Mouse (Mus musculus): ENCODE measurements around the gene Mpi.
A peak's percentile ranks its signal among the peaks of the same experiment; 100 is the strongest.

Mpi gene

GRCm38 (mm10) chr9:57552139-57552887, at the start of gene Mpi:
Gene Mpi (minus strand): TSS chr9:57552763.
- peak; percentile 82 for DNase-seq (ENCODE audit: low spot score)

DNA sequence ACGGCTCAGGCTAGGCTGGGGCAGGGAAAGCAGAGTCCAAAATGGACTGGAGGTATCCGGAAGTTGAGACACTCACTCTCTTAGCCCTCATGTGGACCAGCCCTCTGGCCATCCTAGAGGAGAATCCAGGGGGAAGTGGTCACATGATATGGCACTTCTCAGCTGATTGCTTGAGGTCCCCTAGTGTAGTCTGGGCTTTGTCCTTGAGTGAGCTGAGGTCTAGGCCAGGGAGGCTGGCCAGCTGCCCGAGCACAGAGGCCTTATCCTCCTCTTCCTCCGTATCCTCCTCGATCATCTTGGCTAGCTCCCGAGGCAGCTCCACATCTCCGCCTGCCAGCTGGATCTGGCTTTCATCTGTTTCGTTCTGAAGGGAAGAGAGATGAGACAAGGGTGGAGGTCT, 49.5 kb upstream of the Mpi start:
- no peak for DNase-seq (ENCODE audit: low spot score)

DNA sequence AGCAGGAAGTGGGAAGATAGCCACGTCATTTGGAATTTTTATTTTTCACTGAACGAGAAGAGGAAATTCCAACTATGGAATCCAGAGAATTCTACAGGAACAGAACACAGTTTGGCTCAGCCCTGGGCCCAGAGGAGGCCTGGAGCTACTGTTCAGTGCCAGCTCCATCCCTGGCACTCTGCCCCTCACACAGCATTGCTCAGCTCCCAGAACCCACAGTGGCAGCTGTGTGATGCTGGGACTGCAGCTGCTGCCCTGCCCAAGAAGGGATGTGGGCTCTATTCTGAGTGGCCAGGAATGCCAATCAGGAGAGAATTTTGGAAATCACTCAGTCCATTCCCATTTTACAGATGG, 48.8 kb upstream of the Mpi start:
- no peak for DNase-seq (ENCODE audit: low spot score)

- DNase-seq (ENCODE audit: low spot score) = no peak
These were observed 48.2 kb upstream of the Mpi start for GRCm38 (mm10) chr9:57600620-57601352.

DNA sequence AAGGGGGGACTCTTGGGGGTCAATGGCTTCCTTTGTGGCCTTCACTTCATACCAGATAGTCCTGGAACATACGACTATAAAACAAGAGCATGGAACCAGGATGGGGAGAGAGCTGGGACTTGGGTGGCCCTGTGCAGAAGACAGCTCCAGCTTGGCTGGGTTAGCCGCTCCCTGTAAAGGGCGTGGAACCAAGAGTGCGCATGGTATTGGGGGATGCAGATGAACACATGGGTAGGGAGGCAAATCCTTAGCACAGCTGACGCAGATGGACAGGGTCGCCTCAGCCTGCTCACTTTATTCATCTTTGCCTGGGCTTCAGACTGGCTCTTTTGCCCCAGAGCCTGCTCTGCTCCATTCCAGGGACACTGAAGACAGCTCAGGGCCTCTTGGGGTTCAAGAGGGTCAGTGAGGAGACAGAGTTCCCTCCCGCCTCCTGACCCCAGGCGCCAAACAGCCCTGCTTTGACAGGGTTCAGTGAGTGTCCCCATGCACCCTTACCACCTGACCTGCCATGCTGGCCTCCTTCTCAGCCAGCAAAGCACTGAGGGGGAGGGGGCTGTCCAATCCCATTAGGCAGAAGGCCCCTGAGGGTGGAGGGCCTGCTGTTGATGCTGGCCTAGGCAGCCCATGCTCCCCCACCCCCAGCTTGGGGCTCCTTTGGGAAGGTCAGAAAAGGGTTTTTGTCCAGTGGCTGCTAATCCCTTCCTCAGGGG, 46.4 kb upstream of the Mpi start:
- DNase-seq (ENCODE audit: low spot score) = no peak

GRCm38 (mm10) chr9:57597929-57598382, 45.4 kb upstream of the Mpi start:
- no peak for DNase-seq (ENCODE audit: low spot score)

- DNase-seq (ENCODE audit: low spot score) = no peak
These were observed 44.7 kb upstream of the Mpi start for GRCm38 (mm10) chr9:57597265-57597664.

DNA sequence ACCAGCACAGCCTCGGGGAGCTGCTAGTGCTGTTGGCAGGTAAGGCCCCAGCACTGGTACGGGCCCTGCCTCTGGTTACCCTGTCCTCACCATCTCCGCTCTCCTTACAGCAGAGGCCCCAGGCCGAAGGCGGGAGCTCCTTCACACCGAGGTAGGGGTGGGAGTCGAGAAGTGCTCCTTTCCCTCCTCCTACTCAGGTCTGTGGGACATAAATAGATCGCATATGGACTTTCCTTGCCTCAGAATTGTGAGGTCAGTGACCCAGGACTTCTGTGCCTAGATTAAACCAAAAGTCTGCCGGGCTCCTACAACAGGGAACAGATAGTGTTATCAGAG, 41.6 kb upstream of the Mpi start:
- no peak for DNase-seq (ENCODE audit: low spot score)

DNA sequence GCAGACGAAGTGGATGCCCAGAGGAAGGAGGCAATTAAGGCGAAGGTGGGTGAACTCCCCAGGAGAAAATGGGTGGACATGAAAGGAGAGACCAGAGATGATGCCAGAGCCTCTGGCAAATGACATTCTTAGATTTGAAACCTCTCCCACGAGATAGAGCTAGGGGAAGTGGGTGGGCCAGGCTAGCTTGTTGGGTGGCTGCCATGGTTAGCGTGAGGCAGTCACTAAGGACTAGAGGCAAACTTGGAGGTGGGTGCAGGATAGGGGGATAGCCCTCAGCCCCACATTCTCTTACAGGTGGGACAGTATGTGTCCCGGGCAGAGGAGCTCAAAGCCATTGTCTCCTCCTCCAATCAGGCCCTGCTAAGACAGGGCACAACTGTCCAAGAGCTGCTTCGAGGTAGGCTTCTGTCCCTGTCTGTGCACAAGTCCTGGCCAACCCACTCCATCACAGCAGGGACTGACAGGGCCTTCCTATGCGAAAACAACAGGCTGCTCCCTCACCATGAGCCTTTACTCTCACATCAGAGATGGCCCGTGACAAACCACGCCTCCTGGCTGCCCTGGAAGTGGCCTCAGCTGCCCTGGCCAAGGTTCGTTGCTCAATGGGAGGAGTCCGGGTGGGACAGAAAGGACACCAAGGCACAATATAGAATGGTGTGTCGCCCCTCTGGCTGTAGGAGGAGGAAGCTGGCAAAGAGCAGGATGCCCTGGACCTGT, 41.1 kb upstream of the Mpi start:
- no peak for DNase-seq (ENCODE audit: low spot score)

- no peak for DNase-seq (ENCODE audit: low spot score)
These were observed 38.2 kb upstream of the Mpi start for GRCm38 (mm10) chr9:57590726-57591125.

DNA sequence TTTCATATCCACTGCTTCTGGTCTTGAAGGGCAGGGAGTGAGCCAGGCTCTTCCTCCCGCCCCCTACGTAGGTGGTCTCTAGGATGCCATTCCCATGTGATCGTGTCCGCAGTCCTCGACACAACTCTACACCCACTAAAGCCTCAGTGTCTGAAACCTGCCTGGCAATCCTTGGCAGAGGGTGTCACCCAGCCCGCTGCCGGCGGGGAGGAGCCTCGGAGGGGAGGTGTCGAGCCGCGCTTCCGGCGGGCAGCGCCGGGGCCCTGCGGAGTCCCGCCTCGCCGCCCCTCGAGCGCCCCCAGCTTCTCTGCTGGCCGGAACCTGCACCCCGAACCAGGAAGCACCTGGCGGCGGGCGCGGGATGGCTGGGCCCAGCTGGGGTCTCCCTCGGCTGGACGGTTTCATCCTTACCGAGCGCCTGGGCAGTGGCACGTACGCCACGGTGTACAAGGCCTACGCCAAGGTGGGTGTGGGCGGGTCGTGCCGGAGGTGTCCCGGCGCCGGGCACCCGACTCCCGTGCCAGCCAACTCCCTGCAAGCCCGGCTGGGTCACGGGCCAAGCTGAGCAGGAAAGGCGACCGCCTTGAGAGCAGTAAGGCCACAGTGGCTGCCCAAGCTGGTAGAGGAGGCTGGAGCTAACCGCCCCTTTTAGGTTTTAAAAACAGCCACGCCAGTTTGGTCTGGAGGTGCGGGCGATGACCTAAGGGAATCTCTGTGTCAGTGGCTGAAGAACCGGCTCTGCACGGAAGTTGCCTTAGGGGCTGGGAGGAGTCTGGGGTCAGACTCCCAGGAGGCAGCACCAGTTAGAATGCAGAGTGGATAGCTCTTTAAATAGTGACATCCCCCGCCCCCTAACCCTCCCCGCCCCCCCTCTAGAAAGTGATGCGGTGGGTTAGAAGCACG, 36.9 kb upstream of the Mpi start, which contains the start of gene Ulk3:
Gene Ulk3, plus strand, starts transcription at position 229 of the 903 bp plus-strand sequence.
- peak; percentile 85 for DNase-seq (ENCODE audit: low spot score)

DNA sequence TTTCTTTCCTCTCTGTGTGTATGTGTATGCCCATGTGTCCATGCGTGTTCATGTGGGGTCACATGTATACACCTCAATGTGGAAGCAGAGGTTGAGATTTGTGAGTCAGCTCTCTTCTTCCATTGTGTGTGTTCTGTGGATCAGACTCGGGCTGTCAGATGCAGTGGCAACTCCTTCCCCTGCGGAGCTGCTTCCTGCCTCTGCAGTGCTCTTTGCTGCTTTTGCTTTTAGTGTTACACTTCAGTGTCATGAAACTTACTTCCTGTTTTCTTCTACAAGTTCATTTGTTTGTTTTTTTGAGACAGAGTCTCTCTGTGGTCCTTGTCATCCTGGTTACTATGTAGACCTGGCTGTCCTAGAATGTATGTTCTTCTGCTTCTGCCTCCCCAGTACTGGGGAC, 32.4 kb upstream of the Mpi start:
- DNase-seq (ENCODE audit: low spot score) = no peak

DNA sequence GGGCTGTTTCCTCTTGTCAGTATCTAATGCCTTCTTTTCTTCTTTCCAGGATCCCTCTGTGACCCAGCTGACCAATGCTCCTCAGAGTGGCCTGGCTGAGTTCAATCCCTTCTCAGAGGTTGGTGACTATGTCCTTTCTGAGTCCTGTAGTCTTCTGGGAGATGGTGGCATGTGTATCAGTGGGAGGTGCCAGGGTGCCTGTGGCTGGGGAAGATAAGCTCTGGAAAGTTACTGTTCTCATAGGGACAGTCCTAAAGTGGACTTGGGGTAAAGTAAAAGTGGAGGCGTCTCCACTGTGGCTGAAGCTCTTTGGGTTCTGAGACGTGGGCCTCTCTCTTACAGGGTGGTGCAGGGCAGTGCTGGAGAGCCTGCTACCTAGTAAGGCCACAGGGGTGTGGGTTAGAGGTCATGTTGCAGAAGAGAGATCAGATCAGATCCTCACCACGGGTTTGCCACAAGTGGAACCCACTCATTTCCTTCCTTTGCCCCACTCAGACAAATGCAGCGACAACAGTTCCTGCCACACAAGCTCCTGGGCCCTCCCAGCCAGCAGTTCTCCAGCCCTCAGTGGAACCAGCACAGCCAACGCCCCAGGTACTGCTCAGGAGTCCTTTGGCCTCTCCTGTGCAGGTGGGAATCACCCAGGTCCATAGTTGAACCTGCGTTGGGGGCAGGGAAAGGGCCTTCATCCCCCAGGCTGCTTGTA, 24.7 kb upstream of the Mpi start:
- DNase-seq (ENCODE audit: low spot score) = no peak

DNA sequence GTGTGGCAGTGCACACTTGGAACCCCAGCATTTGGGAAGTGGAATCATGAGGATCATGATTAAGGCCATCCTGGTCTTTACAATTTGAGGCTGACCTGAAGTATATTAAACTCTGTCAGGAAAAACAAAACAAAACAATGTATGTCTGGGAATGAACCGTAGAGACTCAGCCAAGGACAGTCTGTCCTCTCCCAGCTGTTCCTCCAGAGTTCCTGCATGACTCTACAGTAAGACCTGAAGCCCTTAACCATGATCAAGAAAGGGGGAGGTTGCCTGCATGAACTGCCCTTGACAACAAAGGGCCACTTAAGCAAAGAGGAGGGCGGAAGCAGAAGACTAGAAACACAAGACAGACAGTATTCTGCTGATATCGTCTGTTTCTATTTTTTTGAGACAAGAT, 23.0 kb upstream of the Mpi start:
- no peak for DNase-seq (ENCODE audit: low spot score)

DNA sequence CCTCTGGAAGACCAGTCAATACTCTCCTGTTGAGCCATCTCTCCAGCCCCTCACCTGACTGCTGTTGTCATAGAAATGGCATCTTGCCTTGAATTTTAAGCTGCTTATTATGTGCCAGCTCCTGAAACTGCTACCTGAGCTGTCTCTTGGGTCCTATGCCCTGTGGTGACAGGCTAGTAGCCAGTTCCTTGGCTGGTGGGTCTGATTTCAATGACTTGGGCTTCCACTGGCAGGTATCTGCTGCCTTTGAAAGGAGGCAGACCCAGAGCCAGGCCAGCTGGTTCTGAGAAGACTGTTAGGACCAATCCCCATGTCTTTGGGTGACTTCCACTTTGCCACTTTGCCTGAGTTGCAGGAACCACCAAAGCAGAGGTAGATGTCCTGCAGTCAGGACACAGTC, 21.8 kb upstream of the Mpi start:
- no peak for DNase-seq (ENCODE audit: low spot score)

DNA sequence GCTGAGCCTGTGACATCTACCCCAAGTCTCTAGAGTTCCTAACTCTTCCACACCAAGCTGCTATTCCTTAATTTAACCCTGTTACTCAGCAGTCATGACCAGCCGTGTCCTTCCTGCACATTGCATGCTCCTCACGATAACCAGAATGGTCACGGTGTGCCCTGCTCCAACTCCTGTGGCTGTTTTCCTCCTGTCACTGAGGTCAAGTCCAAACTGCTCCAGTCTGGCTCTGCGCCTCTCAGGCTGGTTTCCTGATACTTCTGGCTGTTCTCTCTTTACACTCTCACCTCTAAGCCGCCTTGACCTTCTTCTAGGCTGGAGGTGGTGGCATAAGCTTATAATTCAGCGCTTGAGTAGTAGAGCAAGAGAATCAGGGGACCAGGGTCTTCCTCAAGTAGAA, 15.9 kb upstream of the Mpi start:
- DNase-seq (ENCODE audit: low spot score) = no peak

DNA sequence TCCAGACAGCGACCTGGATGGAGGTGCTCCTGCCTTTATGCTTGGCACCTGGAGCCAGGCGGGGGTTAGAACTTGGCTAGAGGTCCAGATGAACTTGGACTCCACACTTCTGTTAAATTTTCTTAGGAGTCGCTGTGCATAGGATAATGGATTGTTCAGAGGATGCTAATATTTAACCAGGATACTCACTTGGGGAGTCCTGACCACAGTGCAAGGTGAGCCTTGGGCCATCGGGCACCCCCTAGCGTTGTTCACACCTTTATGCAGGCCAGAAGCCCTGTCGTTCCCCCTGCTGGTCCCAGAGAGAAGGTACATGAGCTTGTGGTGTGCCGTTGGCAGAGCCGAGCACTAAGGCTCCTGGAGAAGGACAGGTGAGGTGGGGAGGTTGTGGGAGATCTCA, 14.3 kb upstream of the Mpi start:
- DNase-seq (ENCODE audit: low spot score) = no peak

DNA sequence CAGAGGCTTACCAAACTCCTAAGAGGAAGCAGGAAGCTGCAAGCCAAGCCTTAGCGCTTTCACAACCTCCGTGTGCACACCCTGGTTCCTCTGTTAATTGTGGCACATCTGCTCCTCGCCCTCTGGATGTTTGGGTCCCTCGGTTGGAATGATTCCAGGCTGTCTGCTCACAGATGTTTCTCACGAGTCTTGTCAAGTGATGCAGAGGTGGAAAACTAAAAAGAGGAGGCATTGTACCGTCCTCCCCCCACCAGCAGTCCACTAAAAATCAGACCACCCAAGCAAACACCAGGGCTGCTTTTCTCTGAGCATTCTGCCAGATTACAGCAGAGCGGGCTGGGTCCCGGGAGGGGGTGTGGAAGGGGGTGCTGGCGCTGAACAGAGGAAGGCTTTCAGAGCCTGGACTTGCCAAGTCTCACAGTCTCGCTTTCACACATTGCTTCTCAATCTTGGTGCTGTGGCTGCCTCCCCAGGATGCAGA, 13.2 kb upstream of the Mpi start:
- DNase-seq (ENCODE audit: low spot score) = peak; percentile 69

DNA sequence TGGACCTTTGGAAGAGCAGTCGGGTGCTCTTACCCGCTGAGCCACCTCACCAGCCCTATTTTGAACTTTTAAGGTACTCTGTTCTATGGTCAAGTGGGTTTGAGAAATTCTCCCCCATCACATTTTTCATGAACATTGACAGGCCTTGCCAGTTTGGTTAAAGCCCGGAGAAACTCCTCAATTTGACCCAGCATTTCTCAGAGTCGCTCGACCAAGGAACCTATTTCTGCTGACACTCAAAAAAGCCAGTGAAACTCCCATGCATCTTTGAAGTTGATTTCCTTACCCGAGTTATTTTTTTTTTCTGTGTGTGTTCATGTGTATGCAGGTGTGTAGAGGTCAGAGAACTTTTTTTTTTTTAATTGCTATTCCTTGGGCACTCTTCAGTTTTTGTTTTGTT, 12.0 kb upstream of the Mpi start:
- no peak for DNase-seq (ENCODE audit: low spot score)

- DNase-seq (ENCODE audit: low spot score) = peak; percentile 69
These were observed 10.4 kb upstream of the Mpi start for GRCm38 (mm10) chr9:57562896-57563372.
